Mouse (Mus musculus): ENCODE data around the gene Gm20403. TPM values are rescaled to one million over a fixed set of nuclear protein-coding genes. Genes with fewer than 3 reads are reported as not detected.

Gm20403 gene
- not detected in 2 replicates for polyA plus RNA-seq (2015; fragmentation: Nextera tagmentation; extraction: Ambion mirVana)

DNA sequence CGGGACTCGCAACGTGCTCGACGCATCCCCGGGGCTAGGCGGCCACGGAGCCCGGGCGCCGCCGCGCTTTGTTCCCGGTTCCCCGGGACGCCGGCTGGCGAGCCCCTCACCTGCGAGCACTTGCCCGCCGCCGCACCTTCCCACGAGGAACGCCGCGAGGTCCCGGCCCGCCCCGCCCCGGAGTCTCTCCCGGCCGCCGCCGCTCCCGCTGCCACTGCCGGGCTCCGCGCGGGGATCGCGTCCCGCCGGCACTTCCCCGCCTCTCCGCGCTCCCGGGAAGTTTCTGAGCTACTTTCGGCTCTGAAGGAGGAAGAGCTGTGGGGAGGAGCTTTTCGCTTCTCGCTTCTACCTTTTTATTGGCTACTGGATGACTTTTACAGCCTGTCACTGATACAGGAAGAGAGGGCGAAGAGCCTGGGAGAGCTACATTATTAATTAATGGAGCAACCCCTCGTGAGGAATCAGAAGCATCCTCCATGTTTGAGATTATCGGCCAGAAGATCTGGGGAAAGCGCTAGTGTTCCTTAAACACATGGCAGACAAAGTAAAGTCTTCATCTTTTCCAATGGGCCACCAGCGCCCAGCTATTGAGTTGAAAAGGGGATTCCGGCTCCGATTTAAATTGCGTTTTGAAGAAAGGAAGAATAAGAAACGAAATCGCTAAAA, at the start of gene Gm20403:
Gene Gm20403, minus strand, starts transcription at position 478 of the 666 bp plus-strand sequence.
- peak within 1 kb of the TSS; percentile 89 for H3K9ac ChIP-seq
- peak within 1 kb of the TSS; percentile 88 for H3K27ac ChIP-seq
- H3K36me3 ChIP-seq (ENCODE audit: poor library complexity, severe bottlenecking) = 0 out of 2 replicates have a peak, but pooled peaks cover 8% of the 10 kb centered on the region
- ATAC-seq = peak; percentile 79
- 0% methylated on average over 42 of the region's 60 CpGs for WGBS
- H3K4me1 ChIP-seq = peaks cover 7% of the 10 kb centered on the region
- H3K9me3 ChIP-seq (replicated peaks) = no peaks in the 10 kb centered on the region
- H3K27me3 ChIP-seq = no peaks in the 10 kb centered on the region
- peak within 1 kb of the TSS; percentile 81 for H3K4me2 ChIP-seq
- H3K4me3 ChIP-seq = peak within 1 kb of the TSS; percentile 91

DNA sequence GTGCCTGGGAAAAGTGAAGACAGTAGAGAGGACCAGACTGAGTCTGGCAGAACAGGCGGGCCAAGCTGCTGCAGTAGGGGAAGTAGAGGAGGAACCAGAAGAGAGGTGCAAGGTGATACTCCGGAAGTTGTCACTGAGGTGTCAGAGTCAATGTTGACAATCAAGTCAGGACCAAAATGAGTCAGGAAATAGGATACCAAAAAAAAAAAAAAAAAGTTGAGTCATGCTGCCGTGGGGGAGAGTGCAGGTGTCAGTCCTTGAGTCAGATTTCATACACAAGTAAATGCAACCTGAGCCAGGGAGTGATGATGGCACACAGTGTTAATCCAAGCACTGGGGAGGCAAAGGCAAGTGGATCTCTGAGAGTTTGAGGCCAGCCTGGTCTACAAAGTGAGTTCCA, 40.8 kb upstream of the Gm20403 start:
- Histone ChIP-seq H3K4me1 (no peaks in the 10 kb centered on the region), H3K27ac (no peak overlapping the region), H3K36me3 (ENCODE audit: poor library complexity, severe bottlenecking) (no peaks in the 10 kb centered on the region), H3K4me3 (no peak overlapping the region), H3K9me3 (replicated peaks) (no peaks in the 10 kb centered on the region), H3K9ac (no peak overlapping the region), H3K27me3 (no peaks in the 10 kb centered on the region), H3K4me2 (no peak overlapping the region)
- ATAC-seq = no peak
- 83% methylated on average over 3 of the region's 3 CpGs for WGBS

- Histone ChIP-seq H3K9ac (no peak overlapping the region), H3K4me1 (no peaks in the 10 kb centered on the region), H3K9me3 (replicated peaks) (no peaks in the 10 kb centered on the region), H3K27ac (no peak overlapping the region), H3K27me3 (no peaks in the 10 kb centered on the region), H3K36me3 (ENCODE audit: poor library complexity, severe bottlenecking) (no peaks in the 10 kb centered on the region), H3K4me2 (no peak overlapping the region), H3K4me3 (no peak overlapping the region)
- WGBS = 83% methylated on average over 2 of the region's 2 CpGs
- ATAC-seq = no peak
Measured at GRCm38 (mm10) chr12:55023284-55023683, 37.0 kb upstream of the Gm20403 start.

DNA sequence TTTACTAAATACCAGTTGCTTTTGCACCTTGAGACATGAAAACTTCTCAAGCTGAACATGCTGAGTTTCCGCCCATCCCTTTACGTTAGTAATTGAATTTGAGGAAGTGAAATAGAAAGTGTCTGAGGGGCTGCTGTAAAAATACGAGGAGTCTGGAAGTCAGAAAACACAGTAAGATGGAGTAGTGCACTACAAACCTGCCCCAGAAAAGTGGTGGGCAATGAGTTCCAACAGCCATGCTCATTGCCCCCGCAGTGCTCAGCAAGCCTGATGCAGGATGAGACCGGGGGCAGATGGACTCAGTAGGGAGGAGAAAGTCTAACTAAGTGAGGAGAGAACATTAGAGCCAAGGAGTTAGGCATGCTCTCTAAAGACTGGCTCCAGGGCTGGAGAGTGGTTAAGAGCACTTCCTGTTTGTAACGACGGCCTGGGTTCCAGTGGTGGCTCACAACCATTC, 33.1 kb upstream of the Gm20403 start:
- 87% methylated on average over 7 of the region's 7 CpGs for WGBS
- Histone ChIP-seq H3K4me3 (no peak overlapping the region), H3K36me3 (ENCODE audit: poor library complexity, severe bottlenecking) (no peaks in the 10 kb centered on the region), H3K27ac (no peak overlapping the region), H3K4me1 (peaks cover 8% of the 10 kb centered on the region; the same call in 1 of the 2 replicates), H3K27me3 (no peaks in the 10 kb centered on the region), H3K9me3 (replicated peaks) (no peaks in the 10 kb centered on the region), H3K4me2 (no peak overlapping the region), H3K9ac (no peak overlapping the region)
- ATAC-seq = no peak

GRCm38 (mm10) chr12:55017119-55017721, 30.9 kb upstream of the Gm20403 start:
- Histone ChIP-seq H3K4me1 (peaks cover 8% of the 10 kb centered on the region; the same call in 1 of the 2 replicates), H3K9ac (no peak overlapping the region), H3K4me3 (no peak overlapping the region), H3K27me3 (no peaks in the 10 kb centered on the region), H3K9me3 (replicated peaks) (no peaks in the 10 kb centered on the region), H3K36me3 (ENCODE audit: poor library complexity, severe bottlenecking) (no peaks in the 10 kb centered on the region), H3K4me2 (no peak overlapping the region), H3K27ac (no peak overlapping the region)
- ATAC-seq = no peak
- WGBS = 47% methylated on average over 9 of the region's 9 CpGs

- Histone ChIP-seq H3K4me1 (peaks cover 8% of the 10 kb centered on the region; the same call in 1 of the 2 replicates), H3K36me3 (ENCODE audit: poor library complexity, severe bottlenecking) (no peaks in the 10 kb centered on the region), H3K4me2 (no peak overlapping the region), H3K27ac (no peak overlapping the region), H3K4me3 (no peak overlapping the region), H3K9ac (no peak overlapping the region), H3K9me3 (replicated peaks) (no peaks in the 10 kb centered on the region), H3K27me3 (no peaks in the 10 kb centered on the region)
- ATAC-seq = no peak
- 76% methylated on average over 8 of the region's 8 CpGs for WGBS
Measured at GRCm38 (mm10) chr12:55016339-55017118, 30.2 kb upstream of the Gm20403 start.

DNA sequence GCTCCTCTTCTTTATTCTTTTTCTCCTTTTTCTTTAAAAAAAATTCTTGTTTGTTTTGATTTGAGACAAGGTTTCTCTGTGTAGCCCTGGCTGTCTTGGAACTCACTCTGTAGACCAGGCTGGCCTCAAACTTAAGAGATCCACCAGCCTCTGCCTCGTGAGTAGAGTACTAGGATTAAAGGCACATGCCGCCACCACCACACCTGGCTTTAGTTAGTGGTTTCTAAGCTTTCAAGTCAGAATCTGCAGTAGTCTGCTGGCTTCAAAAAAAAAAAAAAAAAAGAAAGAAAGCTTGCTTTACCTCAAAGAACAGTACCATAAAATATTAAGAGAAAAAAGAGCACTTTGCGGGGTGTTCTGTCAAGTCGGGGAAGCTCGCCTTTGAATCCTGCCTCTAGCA, 29.1 kb upstream of the Gm20403 start:
- Histone ChIP-seq H3K4me1 (peaks cover 8% of the 10 kb centered on the region; the same call in 1 of the 2 replicates), H3K4me3 (no peak overlapping the region), H3K9ac (no peak overlapping the region), H3K27ac (no peak overlapping the region), H3K36me3 (ENCODE audit: poor library complexity, severe bottlenecking) (no peaks in the 10 kb centered on the region), H3K4me2 (no peak overlapping the region), H3K27me3 (no peaks in the 10 kb centered on the region), H3K9me3 (replicated peaks) (no peaks in the 10 kb centered on the region)
- 92% methylated on average over 5 of the region's 5 CpGs for WGBS
- ATAC-seq = no peak

- H3K4me2 ChIP-seq = no peak within 1 kb of the TSS
- 82% methylated on average over 6 of the region's 6 CpGs for WGBS
- no peak within 1 kb of the TSS for H3K9ac ChIP-seq
- H3K27me3 ChIP-seq = no peaks in the 10 kb centered on the region
- H3K4me1 ChIP-seq = peaks cover 8% of the 10 kb centered on the region; the same call in 1 of the 2 replicates
- H3K9me3 ChIP-seq (replicated peaks) = no peaks in the 10 kb centered on the region
- ATAC-seq = no peak
- no peak within 1 kb of the TSS for H3K4me3 ChIP-seq
- no peak within 1 kb of the TSS for H3K27ac ChIP-seq
- H3K36me3 ChIP-seq (ENCODE audit: poor library complexity, severe bottlenecking) = no peaks in the 10 kb centered on the region
Measured at GRCm38 (mm10) chr12:55013626-55014398, 27.5 kb upstream of the Gm20403 start, which contains the start of gene Baz1a. Gene Baz1a, minus strand, starts transcription at chr12:55014348.

DNA sequence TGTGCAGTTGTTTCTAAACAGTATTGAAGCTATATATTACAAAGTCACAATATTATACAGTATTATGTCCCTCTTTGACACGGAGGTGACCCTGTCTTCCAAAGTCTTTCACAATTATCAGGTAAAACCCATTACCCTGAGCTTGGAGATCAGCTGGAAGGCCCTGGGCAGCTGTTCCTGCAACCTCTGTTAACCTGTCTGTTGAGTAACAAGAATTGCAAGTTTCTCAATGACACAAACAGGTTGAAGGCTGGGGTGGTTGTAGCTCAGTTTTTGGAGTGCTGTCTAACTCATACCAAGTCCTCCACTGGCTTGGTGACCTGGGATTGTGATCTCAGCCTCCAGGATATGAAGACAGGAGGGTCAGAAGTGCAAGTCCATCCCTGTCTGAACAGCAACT, 26.7 kb upstream of the Gm20403 start:
- Histone ChIP-seq H3K4me3 (no peak overlapping the region), H3K4me2 (no peak overlapping the region), H3K4me1 (peaks cover 8% of the 10 kb centered on the region; the same call in 1 of the 2 replicates), H3K9me3 (replicated peaks) (no peaks in the 10 kb centered on the region), H3K27me3 (no peaks in the 10 kb centered on the region), H3K36me3 (ENCODE audit: poor library complexity, severe bottlenecking) (no peaks in the 10 kb centered on the region), H3K27ac (no peak overlapping the region), H3K9ac (no peak overlapping the region)
- no peak for ATAC-seq
- 84% methylated on average over 1 of the region's 1 CpGs for WGBS

DNA sequence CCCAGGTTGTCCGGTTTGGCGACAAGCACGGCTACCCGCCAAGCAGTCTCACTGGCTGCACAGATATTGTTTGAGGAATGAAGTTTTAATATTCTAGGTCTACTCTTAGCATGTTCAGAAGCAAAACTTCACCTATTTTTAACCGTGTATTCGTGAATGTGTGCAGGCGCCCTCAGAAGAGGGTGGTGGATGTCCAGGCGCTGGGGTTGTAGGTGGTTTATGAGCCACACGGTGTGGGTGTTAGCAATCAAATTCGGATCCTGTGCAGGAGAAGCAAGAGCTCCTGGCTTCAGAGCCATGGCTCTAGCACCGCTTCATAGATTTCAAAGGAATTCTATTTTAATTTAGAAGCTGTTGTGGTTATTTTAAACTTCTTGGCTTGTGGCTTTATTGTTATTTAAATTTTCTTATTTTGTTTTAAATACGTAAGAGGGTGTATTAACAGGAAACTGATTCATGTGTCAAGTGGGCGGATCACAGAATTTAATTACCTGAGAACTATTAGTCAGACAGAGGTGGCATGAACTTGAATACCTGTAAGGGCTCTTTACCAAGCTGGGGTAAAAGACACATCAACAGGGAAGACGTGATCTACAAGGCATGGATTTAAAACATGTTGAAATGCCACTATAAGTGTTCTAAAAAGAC, 21.2 kb upstream of the Gm20403 start:
- Histone ChIP-seq H3K27me3 (no peaks in the 10 kb centered on the region), H3K4me3 (no peak overlapping the region), H3K9ac (no peak overlapping the region), H3K4me1 (no peaks in the 10 kb centered on the region), H3K36me3 (ENCODE audit: poor library complexity, severe bottlenecking) (no peaks in the 10 kb centered on the region), H3K27ac (no peak overlapping the region), H3K9me3 (replicated peaks) (0 out of 2 replicates have a peak, but pooled peaks cover 4% of the 10 kb centered on the region), H3K4me2 (no peak overlapping the region)
- WGBS = 86% methylated on average over 14 of the region's 14 CpGs
- no peak for ATAC-seq

DNA sequence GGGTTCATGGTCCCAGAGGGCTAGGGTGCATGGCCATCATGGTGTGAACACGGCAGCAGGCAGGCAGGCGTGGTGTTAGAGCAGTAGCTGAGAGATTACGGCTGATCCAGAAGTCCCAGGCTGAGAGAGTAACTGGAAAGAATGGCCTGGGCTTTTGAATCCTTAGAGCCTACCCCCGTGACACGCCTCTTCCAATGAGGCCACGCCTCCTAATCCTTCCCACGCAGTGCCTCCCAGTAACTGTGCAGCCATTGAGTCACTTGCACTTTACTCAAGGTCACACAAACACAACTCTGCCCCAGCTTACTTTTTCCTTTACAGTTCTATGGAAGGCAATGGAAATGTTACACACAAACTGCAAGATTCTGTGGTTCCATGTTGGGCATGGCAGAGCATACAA, 19.7 kb upstream of the Gm20403 start:
- Histone ChIP-seq H3K4me2 (no peak overlapping the region), H3K27me3 (no peaks in the 10 kb centered on the region), H3K27ac (no peak overlapping the region), H3K9ac (no peak overlapping the region), H3K4me3 (no peak overlapping the region), H3K9me3 (replicated peaks) (0 out of 2 replicates have a peak, but pooled peaks cover 4% of the 10 kb centered on the region), H3K4me1 (no peaks in the 10 kb centered on the region), H3K36me3 (ENCODE audit: poor library complexity, severe bottlenecking) (no peaks in the 10 kb centered on the region)
- 87% methylated on average over 7 of the region's 7 CpGs for WGBS
- no peak for ATAC-seq

Measured in forebrain, embryonic 13.5 days (tissue).